Mouse (Mus musculus) spleen, adult 2 months (tissue): ENCODE results near the gene Zfp346. TPM values are rescaled to one million over a fixed set of nuclear protein-coding genes. Genes with fewer than 3 reads are reported as not detected.
A peak's percentile ranks its signal among the peaks of the same experiment; 100 is the strongest.

Experiments
- DNase-seq, 2 experiments: peaks; one replicate each; pipeline versions ENCODE4 v3.0.0 to v3.0.0-alpha.2; 2012 to 2021; ENCODE audit warnings: low spot score in 2 of 2, low read depth in 1 of 2
- H3K27ac ChIP-seq: fragments of 200-500 bp; 2 replicates; pipeline ENCODE4 v1.5.1; 2012; ENCODE audit warnings: low read length, inconsistent platforms; ENCODE audit not compliant: insufficient read depth
- H3K27me3 ChIP-seq: fragments of 200-500 bp; 2 replicates; pipeline ENCODE4 v1.6.1; 2012; ENCODE audit warnings: mild to moderate bottlenecking, moderate library complexity, low read length, inconsistent platforms; ENCODE audit not compliant: control insufficient read depth, insufficient read depth
- H3K36me3 ChIP-seq: fragments of 200-500 bp; 2 replicates; pipeline ENCODE4 v1.6.1; 2012; ENCODE audit warnings: mild to moderate bottlenecking, low read length, inconsistent platforms; ENCODE audit not compliant: control insufficient read depth, insufficient read depth
- H3K4me1 ChIP-seq: fragments of 200-500 bp; 2 replicates; pipeline ENCODE4 v1.6.1; 2011; ENCODE audit warnings: inconsistent platforms; ENCODE audit not compliant: control insufficient read depth, insufficient read depth, insufficient read length
- H3K4me3 ChIP-seq: fragments of 200-500 bp; 2 replicates; pipeline ENCODE4 v1.5.1; 2011; ENCODE audit warnings: mild to moderate bottlenecking, inconsistent platforms; ENCODE audit not compliant: insufficient read depth, insufficient read length; ENCODE audit errors: extremely low read depth
- CTCF ChIP-seq: fragments of 200-500 bp; IDR thresholded peaks from 2 replicates; pipeline ENCODE4 v1.5.1; 2011; ENCODE audit warnings: mild to moderate bottlenecking, inconsistent platforms; ENCODE audit not compliant: insufficient read depth, insufficient read length, insufficient replicate concordance; ENCODE audit errors: extremely low read depth
- POLR2A ChIP-seq: fragments of 200-500 bp; IDR thresholded peaks from 2 replicates; pipeline ENCODE4 v1.6.1; 2011; ENCODE audit warnings: low read depth, low read length, inconsistent platforms
- WGBS: fragments of 180-500 bp; shearing (Covaris S2); methylation state at CpG from one replicate; pipeline ENCODE4 v1.1.7; 2018; 5-methylcytosine and 5-hydroxymethylcytosine counted together
- polyA plus RNA-seq: library from polyadenylated mRNA; depleted of rRNA; stranded (reverse); fragments of >200 nt; gene quantifications from 2 replicates; pipeline ENCODE4 v1.2.3, GENCODE M21; 2012

The Zfp346 gene
- polyA plus RNA-seq, 1 experiment = 14.5 TPM

DNA sequence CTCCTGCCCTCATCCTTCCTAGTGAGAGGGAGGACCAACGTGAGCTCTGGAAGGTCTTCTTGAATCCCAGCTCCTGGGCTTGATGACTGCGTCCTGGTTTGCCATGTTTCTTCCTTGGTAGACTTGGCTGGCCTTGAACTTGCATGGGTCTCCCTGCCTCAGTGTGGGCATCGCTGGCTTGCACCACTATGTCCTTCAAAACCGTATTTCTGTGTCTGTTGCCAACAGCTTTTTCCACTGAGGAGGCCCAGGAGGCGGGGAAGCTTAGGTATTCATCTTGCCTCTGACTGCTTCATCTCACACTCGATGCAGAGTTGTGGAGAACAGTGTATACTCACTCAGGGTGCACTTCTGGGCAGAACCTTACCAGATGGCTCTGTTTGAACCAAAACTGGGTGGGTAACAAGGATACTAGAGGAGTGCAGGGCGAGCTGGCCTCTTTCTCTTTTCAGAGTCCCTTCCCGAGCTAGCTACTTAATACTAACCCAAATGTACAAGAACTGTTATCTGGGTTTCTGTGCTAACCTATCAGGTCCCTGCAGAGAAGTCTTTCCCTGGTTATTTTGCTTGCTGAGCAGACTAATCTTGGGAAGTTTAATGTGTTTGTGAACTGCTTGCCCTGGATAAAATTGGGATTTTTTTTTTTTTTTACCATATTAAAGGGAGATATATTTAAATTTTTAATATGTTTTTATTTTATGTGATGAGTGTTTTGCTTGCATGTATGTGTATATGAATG lies 1.0 kb downstream of the Zfp346 start:
- 0 out of 2 replicates have a peak, but pooled peaks cover 1% of the 10 kb centered on the region for H3K36me3 ChIP-seq
- H3K27me3 ChIP-seq = no peaks in the 10 kb centered on the region
- TF ChIP-seq POLR2A (no peak), CTCF (no peak)
- no peak for DNase-seq
- peak overlapping the region; percentile 99 for H3K4me3 ChIP-seq
- WGBS = 31% methylated on average over 8 of the region's 8 CpGs
- H3K27ac ChIP-seq = peak overlapping the region; percentile 67; the same call in 1 of the 2 replicates
- H3K4me1 ChIP-seq = peaks cover 10% of the 10 kb centered on the region

DNA sequence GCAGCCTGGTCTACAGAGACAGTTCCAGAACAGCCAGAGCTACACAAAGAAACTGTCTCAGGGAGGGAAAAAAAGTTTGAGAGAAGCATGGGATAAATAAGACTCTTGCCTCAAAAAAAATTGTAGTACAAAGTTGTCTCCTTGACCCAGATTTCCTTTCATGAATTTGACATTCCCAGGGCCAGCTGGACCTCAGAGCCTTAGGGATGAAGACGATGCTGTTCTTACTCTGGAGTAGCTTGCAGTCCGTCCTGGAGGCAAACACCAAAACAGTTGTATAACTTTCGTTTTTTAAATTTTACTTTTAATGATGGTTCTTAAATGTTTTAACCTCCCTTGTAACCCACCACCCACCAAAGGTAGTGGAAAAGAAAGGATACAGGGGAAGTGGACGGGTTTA lies 2.0 kb downstream of the Zfp346 start:
- Histone ChIP-seq H3K4me1 (peaks cover 10% of the 10 kb centered on the region), H3K27ac (no peak overlapping the region), H3K36me3 (0 out of 2 replicates have a peak, but pooled peaks cover 1% of the 10 kb centered on the region), H3K4me3 (no peak overlapping the region), H3K27me3 (no peaks in the 10 kb centered on the region)
- DNase-seq = no peak
- no peak for TF ChIP-seq CTCF
- no peak for TF ChIP-seq POLR2A
- 96% methylated on average over 4 of the region's 4 CpGs for WGBS

DNA sequence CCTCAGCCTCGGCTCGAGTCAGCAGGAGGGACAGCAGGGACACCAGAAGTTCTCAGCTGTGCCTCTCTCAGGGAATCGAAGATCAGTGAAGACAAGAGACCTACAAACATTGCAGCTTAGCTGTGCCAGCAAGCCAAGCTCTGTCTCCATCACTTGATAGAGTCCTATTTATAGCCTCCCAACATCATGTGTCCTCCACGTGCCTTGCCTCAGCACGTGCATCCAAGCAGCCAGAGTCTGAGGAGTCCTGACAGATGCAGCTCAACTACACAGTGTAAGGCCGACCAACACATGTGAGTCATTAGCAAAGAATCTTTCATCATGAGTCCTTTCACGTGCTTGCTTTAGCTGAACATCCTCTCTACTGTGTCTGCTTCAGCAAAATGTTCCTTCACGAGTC lies 2.6 kb downstream of the Zfp346 start:
- H3K27me3 ChIP-seq = no peaks in the 10 kb centered on the region
- H3K36me3 ChIP-seq = 0 out of 2 replicates have a peak, but pooled peaks cover 1% of the 10 kb centered on the region
- no peak overlapping the region for H3K27ac ChIP-seq
- H3K4me1 ChIP-seq = peaks cover 10% of the 10 kb centered on the region
- no peak for TF ChIP-seq POLR2A
- no peak for TF ChIP-seq CTCF
- no peak for DNase-seq
- WGBS = 93% methylated on average over 8 of the region's 8 CpGs
- no peak overlapping the region for H3K4me3 ChIP-seq

DNA sequence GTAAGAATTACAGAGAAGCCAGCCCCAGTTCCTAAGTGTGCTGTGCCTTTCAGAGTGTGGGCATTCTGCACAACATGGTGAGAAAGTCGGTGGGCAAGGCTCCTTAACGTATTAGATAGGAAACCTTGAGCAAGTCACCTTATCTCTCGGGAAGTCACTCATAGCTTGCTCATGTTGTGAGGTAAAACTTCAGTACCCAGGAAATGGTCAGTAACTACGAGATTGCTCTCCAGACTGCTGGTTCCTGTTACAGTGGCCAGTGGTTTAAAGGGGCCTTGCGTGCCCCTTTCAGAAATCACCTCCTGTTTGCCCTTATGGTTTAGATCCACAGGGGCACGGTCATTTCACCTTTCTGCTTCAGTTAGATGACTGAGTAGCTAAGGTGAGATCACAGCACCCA lies 9.3 kb downstream of the Zfp346 start:
- H3K27me3 ChIP-seq = no peaks in the 10 kb centered on the region
- peaks cover 12% of the 10 kb centered on the region for H3K36me3 ChIP-seq
- H3K4me3 ChIP-seq = no peak overlapping the region
- H3K4me1 ChIP-seq = no peaks in the 10 kb centered on the region
- no peak for TF ChIP-seq CTCF
- TF ChIP-seq POLR2A = no peak
- no peak overlapping the region for H3K27ac ChIP-seq
- DNase-seq = no peak
- WGBS = 82% methylated on average over 6 of the region's 6 CpGs

DNA sequence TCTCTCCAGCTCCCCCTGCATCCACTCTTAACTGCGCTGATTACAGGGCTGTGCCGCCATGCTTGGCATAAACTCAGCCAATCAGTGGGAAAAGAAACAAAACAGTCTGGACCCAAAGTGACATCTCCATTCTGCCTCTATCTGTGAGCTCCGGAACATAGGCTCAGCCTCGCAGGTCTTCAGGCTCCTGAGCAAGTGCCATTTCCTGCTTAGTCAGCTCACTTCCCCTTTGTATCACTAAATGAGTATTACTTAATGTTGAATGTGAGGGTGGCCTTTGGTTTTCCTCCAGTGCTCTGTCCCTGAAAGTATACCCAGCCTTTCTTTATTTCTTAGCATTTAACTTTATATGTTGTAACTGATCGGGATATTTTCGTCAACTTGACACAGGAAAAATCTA lies 19.8 kb downstream of the Zfp346 start:
- Histone ChIP-seq H3K4me3 (no peak overlapping the region), H3K4me1 (no peaks in the 10 kb centered on the region), H3K27me3 (no peaks in the 10 kb centered on the region), H3K36me3 (peaks cover 14% of the 10 kb centered on the region), H3K27ac (no peak overlapping the region)
- WGBS = 58% methylated on average over 6 of the region's 6 CpGs
- no peak for TF ChIP-seq CTCF
- no peak for TF ChIP-seq POLR2A
- DNase-seq = peak in 1 of 2 experiments; percentile 2

DNA sequence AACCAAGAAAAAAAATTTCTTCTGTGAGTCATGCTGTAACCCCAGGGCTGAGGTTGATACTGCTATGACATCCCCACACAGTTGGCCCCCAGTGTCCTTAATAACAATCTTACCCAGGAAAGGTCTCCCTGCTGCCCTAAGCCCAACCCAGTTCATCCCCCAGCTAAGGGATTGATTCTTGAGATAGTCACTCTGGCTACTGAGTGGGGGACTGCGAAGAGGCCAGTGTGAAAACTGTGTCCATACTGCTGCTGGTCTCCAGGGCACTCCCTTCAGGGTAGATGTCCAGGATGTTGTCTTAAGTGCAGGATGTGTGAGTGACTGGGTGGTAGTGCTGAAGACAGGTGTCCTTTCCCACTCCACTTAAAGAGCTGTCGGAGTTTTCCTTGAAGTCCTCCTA lies 28.3 kb downstream of the Zfp346 start, which contains the start of gene Gm17617:
TSS of gene Gm17617 (minus strand) at position 101 of the 400 bp plus-strand sequence.
- no peaks in the 10 kb centered on the region for H3K27me3 ChIP-seq
- H3K27ac ChIP-seq = no peak within 1 kb of the TSS
- TF ChIP-seq POLR2A (no peak), CTCF (no peak)
- H3K4me1 ChIP-seq = no peaks in the 10 kb centered on the region
- WGBS = 96% methylated on average over 2 of the region's 2 CpGs
- no peak for DNase-seq
- H3K4me3 ChIP-seq = no peak within 1 kb of the TSS
- peaks cover 21% of the 10 kb centered on the region for H3K36me3 ChIP-seq

DNA sequence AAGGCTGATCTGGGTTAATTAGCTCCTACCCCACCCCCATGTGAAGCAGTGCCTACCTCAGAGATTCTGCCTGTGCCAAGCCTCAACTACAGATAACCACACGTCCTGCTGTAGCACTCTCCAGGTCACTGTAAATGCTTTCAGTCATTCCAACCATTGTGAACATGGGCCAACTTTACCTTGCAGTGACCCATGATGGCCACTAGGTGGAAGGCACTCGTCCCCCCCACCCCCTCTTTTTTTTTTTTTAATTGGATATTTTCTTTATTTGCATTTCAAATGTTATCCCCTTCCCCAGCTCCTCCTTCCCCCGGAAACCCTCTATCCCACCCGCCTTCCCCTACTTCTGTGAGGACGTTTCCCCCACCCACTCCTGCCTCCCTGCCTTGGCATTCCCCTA lies 30.3 kb downstream of the Zfp346 start:
- Histone ChIP-seq H3K27ac (no peak overlapping the region), H3K36me3 (peaks cover 17% of the 10 kb centered on the region), H3K4me3 (no peak overlapping the region), H3K4me1 (no peaks in the 10 kb centered on the region), H3K27me3 (no peaks in the 10 kb centered on the region)
- no peak for DNase-seq
- TF ChIP-seq CTCF = peak; percentile 41; the same call in 1 of the 2 replicates
- TF ChIP-seq POLR2A = no peak
- 17% methylated on average over 5 of the region's 5 CpGs for WGBS
